Mouse (Mus musculus) lung, embryonic 16.5 days (tissue): Measurements from ENCODE around the gene Rhox4d. TPM values are rescaled to one million over a fixed set of nuclear protein-coding genes. Genes with fewer than 3 reads are reported as not detected.
"Not testable (repeated sequence)": the region's sequence is repeated elsewhere in the genome, so short reads cannot be mapped to it uniquely, and the experiment has no call there.

ENCODE experiments used
- ATAC-seq: fragments of 200-750 bp; cut with Nextera tagmentation; 2 replicates; pipeline ENCODE4 v1.8.0; 2017; ENCODE audit warnings: low read depth, mild to moderate bottlenecking, moderate library complexity
- H3K27ac ChIP-seq: fragments of 300-500 bp; sonication (generic); 2 replicates; pipeline ENCODE4 v1.5.1; 2014; ENCODE audit warnings: mild to moderate bottlenecking, control low read depth, low read length
- H3K27me3 ChIP-seq: fragments of 300-500 bp; sonication (generic); 2 replicates; pipeline ENCODE4 v1.6.1; 2014; ENCODE audit warnings: low read depth, low read length, mixed read lengths; ENCODE audit not compliant: control insufficient read depth, insufficient read depth
- H3K36me3 ChIP-seq: fragments of 300-500 bp; sonication (generic); 2 replicates; pipeline ENCODE4 v1.6.1; 2014; ENCODE audit warnings: low read length; ENCODE audit not compliant: control insufficient read depth, insufficient read depth
- H3K4me1 ChIP-seq: fragments of 300-500 bp; sonication (generic); replicated peaks from 2 replicates; pipeline ENCODE4 v1.6.1; 2014; ENCODE audit warnings: low read length, mixed read lengths; ENCODE audit not compliant: control insufficient read depth, insufficient read depth
- H3K4me2 ChIP-seq: fragments of 300-500 bp; sonication (generic); 2 replicates; pipeline ENCODE4 v1.6.1; 2014; ENCODE audit warnings: low read depth, low read length, control low read depth
- H3K4me3 ChIP-seq: fragments of 300-500 bp; sonication (generic); 2 replicates; pipeline ENCODE4 v1.5.1; 2014; ENCODE audit warnings: mild to moderate bottlenecking, low read length, control low read depth
- H3K9ac ChIP-seq: fragments of 300-500 bp; sonication (generic); 2 replicates; pipeline ENCODE4 v1.6.1; 2014; ENCODE audit warnings: low read length, control low read depth
- H3K9me3 ChIP-seq: fragments of 300-500 bp; sonication (generic); 2 replicates; pipeline ENCODE4 v1.6.1; 2016; ENCODE audit warnings: low read length; ENCODE audit not compliant: control insufficient read depth
- WGBS: fragments of 180-500 bp; shearing (Covaris S2); extraction: QIAGEN DNeasy Blood & Tissue Kit; methylation state at CpG from one replicate; pipeline ENCODE4 v1.1.7; 2014; 5-methylcytosine and 5-hydroxymethylcytosine counted together
- polyA plus RNA-seq: library from polyadenylated mRNA; unstranded; fragments of >200 nt; fragmentation: Nextera tagmentation; extraction: Ambion mirVana; gene quantifications from 2 replicates; pipeline ENCODE4 v1.2.1, GENCODE M21; 2015

The Rhox4d gene
- not detected in 2 replicates for polyA plus RNA-seq

DNA sequence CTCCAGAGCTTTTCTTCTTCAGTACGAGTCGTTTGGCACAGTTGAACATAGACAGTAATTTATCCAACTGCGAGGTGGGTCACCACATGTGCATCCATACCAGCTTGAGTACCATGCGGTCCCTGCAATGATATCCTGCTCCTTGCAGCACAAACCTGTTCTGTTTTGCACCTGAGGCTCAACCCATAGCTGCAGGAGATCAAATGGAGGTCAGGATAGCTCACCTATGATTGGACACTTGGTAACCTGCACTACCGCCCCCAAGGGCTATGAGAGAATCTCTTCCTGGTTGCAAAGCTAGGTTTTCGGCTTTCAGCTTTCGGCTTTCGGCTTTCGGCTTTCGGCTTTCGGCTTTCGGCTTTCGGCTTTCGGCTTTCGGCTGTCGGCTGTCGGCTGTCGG lies at the start of gene Rhox4d:
Gene Rhox4d (plus strand): TSS at position 301 of the 400 bp plus-strand sequence.
- H3K9me3 ChIP-seq, ATAC-seq, H3K27ac ChIP-seq, H3K4me2 ChIP-seq, H3K27me3 ChIP-seq, H3K4me1 ChIP-seq, H3K9ac ChIP-seq, H3K4me3 ChIP-seq, H3K36me3 ChIP-seq: not testable (repeated sequence)
- 91% methylated on average over 13 of the region's 18 CpGs for WGBS

DNA sequence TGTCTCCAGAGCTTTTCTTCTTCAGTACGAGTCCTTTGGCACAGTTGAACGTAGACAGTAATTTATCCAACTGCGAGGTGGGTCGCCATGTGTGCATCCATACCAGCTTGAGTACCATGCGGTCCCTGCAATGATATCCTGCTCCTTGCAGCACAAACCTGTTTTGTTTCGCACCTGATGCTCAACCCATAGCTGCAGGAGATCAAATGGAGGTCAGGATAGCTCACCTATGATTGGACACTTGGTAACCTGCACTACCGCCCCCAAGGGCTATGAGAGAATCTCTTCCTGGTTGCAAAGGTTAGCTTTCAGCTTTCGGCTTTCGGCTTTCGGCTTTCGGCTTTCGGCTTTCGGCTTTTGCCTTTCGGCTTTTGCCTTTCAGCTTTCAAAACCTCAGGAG lies 34.1 kb upstream of the Rhox4d start, which contains the start of gene Rhox4c:
Gene Rhox4c (plus strand): TSS at position 301 of the 400 bp plus-strand sequence.
- not testable (repeated sequence) for H3K4me3 ChIP-seq, H3K4me1 ChIP-seq, ATAC-seq, H3K4me2 ChIP-seq, H3K9me3 ChIP-seq, H3K27me3 ChIP-seq, H3K27ac ChIP-seq, H3K36me3 ChIP-seq, H3K9ac ChIP-seq
- 89% methylated on average over 14 of the region's 14 CpGs for WGBS

DNA sequence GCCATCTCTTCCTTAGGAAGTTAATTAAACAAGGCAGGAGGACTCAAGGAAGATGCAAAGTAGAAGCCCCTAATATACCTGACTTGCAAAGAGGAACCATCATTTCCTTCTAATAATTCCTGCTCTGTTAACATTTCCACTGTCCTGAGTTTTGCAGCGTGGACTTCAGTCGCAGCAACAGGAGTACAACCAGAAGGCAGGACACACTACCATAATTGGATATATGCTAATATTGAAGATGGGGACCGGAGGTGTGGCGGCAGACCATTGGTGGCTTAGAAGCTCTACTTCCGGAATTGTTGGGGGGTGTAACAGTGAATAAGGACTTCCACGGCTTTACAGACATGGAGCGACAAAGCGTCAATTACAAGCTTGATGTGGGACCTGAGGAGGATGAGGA lies 16.0 kb downstream of the Rhox4d start, which contains the start of gene Rhox2e:
Gene Rhox2e (plus strand): TSS at position 301 of the 400 bp plus-strand sequence.
- 91% methylated on average over 2 of the region's 8 CpGs for WGBS

DNA sequence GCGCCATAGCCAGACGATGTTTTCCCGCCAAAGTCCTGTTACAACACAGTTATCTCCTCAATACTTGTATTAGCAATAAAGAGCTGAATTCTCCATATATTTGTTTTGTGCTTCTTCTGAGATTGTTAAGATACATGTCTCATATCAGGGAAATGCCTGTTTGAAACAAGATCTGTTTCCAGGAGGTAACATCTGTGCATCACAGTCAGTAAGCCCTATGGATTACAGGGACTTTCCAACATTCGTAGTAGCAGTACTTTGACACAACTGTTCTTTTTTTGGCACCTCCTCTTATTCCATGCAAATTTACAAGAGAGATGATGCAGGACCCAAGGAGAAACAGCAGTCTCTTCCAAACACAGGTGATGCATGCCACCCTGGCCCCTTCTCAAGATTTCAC lies 27.6 kb downstream of the Rhox4d start, which contains the start of gene Rhox3e:
Gene Rhox3e (plus strand): TSS at position 301 of the 400 bp plus-strand sequence.
- not testable (repeated sequence) for H3K27me3 ChIP-seq, H3K36me3 ChIP-seq, H3K9me3 ChIP-seq, H3K27ac ChIP-seq, H3K4me2 ChIP-seq, H3K9ac ChIP-seq, H3K4me3 ChIP-seq, ATAC-seq, H3K4me1 ChIP-seq
- no CpG with 5 or more reads among the region's 4 CpGs for WGBS

More for the DNA sequence above, 16.0 kb downstream of the Rhox4d start, which contains the start of gene Rhox2e:
- not testable (repeated sequence) for H3K36me3 ChIP-seq, H3K4me2 ChIP-seq, H3K27ac ChIP-seq, H3K27me3 ChIP-seq, H3K9ac ChIP-seq, H3K4me3 ChIP-seq, ATAC-seq, H3K9me3 ChIP-seq, H3K4me1 ChIP-seq

DNA sequence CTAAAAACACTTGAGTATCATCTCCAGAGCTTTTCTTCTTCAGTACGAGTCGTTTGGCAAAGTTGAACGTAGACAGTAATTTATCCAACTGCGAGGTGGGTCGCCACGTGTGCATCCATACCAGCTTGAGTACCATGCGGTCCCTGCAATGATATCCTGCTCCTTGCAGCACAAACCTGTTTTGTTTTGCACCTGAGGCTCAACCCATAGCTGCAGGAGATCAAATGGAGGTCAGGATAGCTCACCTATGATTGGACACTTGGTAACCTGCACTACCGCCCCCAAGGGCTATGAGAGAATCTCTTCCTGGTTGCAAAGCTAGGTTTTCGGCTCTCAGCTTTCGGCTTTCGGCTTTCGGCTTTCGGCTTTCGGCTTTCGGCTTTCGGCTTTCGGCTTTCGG lies 43.0 kb downstream of the Rhox4d start, which contains the start of gene Rhox4e:
Gene Rhox4e (plus strand): TSS at position 301 of the 400 bp plus-strand sequence.
- 81% methylated on average over 10 of the region's 18 CpGs for WGBS
- not testable (repeated sequence) for H3K9me3 ChIP-seq, ATAC-seq, H3K27ac ChIP-seq, H3K4me2 ChIP-seq, H3K9ac ChIP-seq, H3K4me1 ChIP-seq, H3K4me3 ChIP-seq, H3K27me3 ChIP-seq, H3K36me3 ChIP-seq

Other genes starting within 250 kb of the Rhox4d start
- gene Rhox4a, start 249.0 kb upstream of the Rhox4d start, polyA plus RNA-seq: 0.13 TPM in 1 of 2 replicates, not detected in the other
- not detected in 2 replicates for gene Rhox3a2, start 134.3 kb upstream of the Rhox4d start, polyA plus RNA-seq
- gene Rhox4a2, start 123.5 kb upstream of the Rhox4d start, polyA plus RNA-seq: 0.28 and 0.47 TPM in 2 replicates
- gene Rhox2b, start 102.3 kb upstream of the Rhox4d start, polyA plus RNA-seq: not detected in 2 replicates
- gene Rhox4b, start 81.9 kb upstream of the Rhox4d start, polyA plus RNA-seq: 0.30 TPM in 1 of 2 replicates, not detected in the other
- not detected in 2 replicates for gene Rhox2c, start 60.7 kb upstream of the Rhox4d start, polyA plus RNA-seq
- gene Rhox3c, start 55.8 kb upstream of the Rhox4d start, polyA plus RNA-seq: not detected in 2 replicates
- gene Rhox4c, start 34.0 kb upstream of the Rhox4d start, polyA plus RNA-seq: not detected in 2 replicates
- not detected in 2 replicates for gene Rhox2d, start 20.9 kb upstream of the Rhox4d start, polyA plus RNA-seq
- gene Rhox2e, start 16.1 kb downstream of the Rhox4d start, polyA plus RNA-seq: not detected in 2 replicates
- gene Rhox3e, start 27.7 kb downstream of the Rhox4d start, polyA plus RNA-seq: not detected in 2 replicates
- not detected in 2 replicates for gene Rhox4e, start 43.1 kb downstream of the Rhox4d start, polyA plus RNA-seq
- gene Rhox2f, start 57.0 kb downstream of the Rhox4d start, polyA plus RNA-seq: not detected in 2 replicates
- gene Rhox3f, start 66.6 kb downstream of the Rhox4d start, polyA plus RNA-seq: not detected in 2 replicates
- gene Rhox4f, start 93.3 kb downstream of the Rhox4d start, polyA plus RNA-seq: not detected in 2 replicates
- gene Rhox3g, start 114.3 kb downstream of the Rhox4d start, polyA plus RNA-seq: not detected in 2 replicates
- gene Rhox2g, start 129.1 kb downstream of the Rhox4d start, polyA plus RNA-seq: not detected in 2 replicates
- not detected in 2 replicates for gene Rhox4g, start 137.0 kb downstream of the Rhox4d start, polyA plus RNA-seq
- gene Rhox3h, start 154.4 kb downstream of the Rhox4d start, polyA plus RNA-seq: not detected in 2 replicates
- not detected in 2 replicates for gene Rhox2h, start 158.9 kb downstream of the Rhox4d start, polyA plus RNA-seq